Mouse (Mus musculus) gastrocnemius, postnatal 36 days (tissue): ENCODE results near the gene Asic2. TPM values are rescaled to one million over a fixed set of nuclear protein-coding genes. Genes with fewer than 3 reads are reported as not detected.
A peak's percentile ranks its signal among the peaks of the same experiment; 100 is the strongest.

Experiments
- DNase-seq, 2 experiments: peaks; one replicate each; pipeline ENCODE4 v3.0.0; 2022
- intact Hi-C: fragments of 180-260 bp; cut with DNase I; formaldehyde crosslinking; loops from one replicate; pipeline ENCODE4 v1.15.1; 2025
- total RNA-seq, 2 experiments: library from RNA; stranded (reverse); gene quantifications; 2 replicates each; pipeline ENCODE4 v1.2.3; 2021

The Asic2 gene
- total RNA-seq, 2 experiments from 2014 or later = 0.10 TPM; not detected in 1

DNA sequence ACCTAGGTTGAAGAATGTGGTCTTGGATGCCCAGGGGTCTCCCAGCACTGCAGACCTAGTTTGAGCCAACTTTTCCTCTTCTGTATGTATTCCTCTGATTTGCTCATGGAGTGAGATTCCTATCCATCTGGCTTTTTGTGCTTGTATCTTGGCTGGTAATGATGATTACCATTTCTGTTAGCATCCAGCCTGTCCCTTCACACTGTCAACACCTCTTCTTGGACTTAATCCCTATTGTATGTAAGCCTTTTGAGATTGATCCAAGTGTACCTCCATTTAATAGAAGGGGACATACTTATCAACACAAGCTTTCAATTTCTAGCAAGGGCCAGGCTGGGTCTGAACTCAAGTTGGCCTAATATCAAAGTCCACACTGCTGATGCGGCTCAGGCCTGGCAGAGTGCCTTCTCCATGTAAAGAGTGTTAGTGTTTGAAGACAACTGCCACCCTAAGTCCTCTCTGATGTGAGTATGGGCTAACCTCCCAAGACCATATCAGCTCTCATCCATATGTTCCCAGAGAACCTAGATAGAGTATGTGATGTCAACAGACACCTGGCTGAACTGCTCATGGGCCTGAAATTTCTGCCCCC, 479.0 kb downstream of the Asic2 start:
- no peak for DNase-seq
- intact Hi-C loops = no loop called here

- no peak for DNase-seq
- intact Hi-C loops = no loop called here
These were observed 479.6 kb downstream of the Asic2 start for GRCm38 (mm10) chr11:81488681-81489080.

- DNase-seq = no peak
- intact Hi-C loops = no loop called here
These were observed 481.9 kb downstream of the Asic2 start for GRCm38 (mm10) chr11:81486265-81486940.

- DNase-seq = no peak
- intact Hi-C loops = no loop called here
These were observed 487.1 kb downstream of the Asic2 start for GRCm38 (mm10) chr11:81481198-81481597.

GRCm38 (mm10) chr11:81476231-81476630, 492.0 kb downstream of the Asic2 start:
- intact Hi-C loops = no loop called here

DNA sequence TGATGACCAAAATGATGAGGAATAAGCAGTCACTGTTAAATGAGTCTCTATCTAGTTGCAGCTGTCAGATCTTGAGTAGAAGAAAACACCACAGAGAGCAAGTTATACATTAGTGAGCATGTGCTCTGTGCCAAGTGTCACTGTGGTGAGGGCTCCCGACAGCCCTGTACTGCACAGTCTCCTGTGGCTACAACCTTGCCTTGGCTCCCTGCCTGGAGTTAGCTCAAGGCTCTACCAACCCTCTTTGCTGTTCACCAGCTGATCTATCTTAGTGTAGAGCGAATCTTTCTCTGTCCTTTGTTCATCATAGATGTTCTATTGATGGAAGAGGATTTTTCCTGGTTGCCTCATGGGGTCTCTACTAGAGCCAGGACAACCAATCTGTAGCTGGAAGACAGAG, 494.1 kb downstream of the Asic2 start:
- DNase-seq = no peak
- intact Hi-C loops = no loop called here

More at GRCm38 (mm10) chr11:81476231-81476630, 492.0 kb downstream of the Asic2 start:
- DNase-seq = no peak

- no peak for DNase-seq
- intact Hi-C loops = no loop called here
These were observed 506.1 kb downstream of the Asic2 start for GRCm38 (mm10) chr11:81462199-81462598.

GRCm38 (mm10) chr11:81461748-81462147, 506.5 kb downstream of the Asic2 start:
- DNase-seq = no peak
- intact Hi-C loops = no loop called here

GRCm38 (mm10) chr11:81454921-81455320, 513.3 kb downstream of the Asic2 start:
- no peak for DNase-seq
- intact Hi-C loops = no loop called here

- DNase-seq = no peak
- intact Hi-C loops = no loop called here
These were observed 514.1 kb downstream of the Asic2 start for GRCm38 (mm10) chr11:81454111-81454510.

DNA sequence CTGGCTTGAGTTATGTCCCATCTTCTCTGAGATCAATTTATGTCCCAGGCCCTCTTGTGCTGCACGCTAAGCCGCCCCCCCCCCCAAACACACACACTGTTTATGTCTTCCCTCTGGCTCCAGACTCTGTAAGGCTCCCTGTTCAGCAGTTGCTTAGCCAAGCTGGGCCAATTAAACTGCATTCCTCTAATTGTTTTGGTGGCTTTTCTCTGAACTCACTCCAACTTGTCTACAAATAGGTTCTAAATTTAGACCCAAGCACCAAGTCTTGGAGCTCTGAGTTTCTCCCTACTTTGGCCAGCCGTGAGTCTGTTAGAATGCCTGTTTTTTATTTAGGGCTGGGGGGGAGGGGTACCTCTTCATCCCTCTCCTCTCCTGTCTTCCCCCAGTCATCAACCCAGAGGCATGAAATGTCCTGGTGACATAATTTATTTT, 519.0 kb downstream of the Asic2 start:
- intact Hi-C loops = no loop called here
- DNase-seq = no peak

GRCm38 (mm10) chr11:81446347-81446746, 521.9 kb downstream of the Asic2 start:
- no peak for DNase-seq
- intact Hi-C loops = no loop called here

- no peak for DNase-seq
- intact Hi-C loops = no loop called here
These were observed 541.4 kb downstream of the Asic2 start for GRCm38 (mm10) chr11:81426857-81427256.

GRCm38 (mm10) chr11:81419112-81419511, 549.1 kb downstream of the Asic2 start:
- intact Hi-C loops = no loop called here
- no peak for DNase-seq

DNA sequence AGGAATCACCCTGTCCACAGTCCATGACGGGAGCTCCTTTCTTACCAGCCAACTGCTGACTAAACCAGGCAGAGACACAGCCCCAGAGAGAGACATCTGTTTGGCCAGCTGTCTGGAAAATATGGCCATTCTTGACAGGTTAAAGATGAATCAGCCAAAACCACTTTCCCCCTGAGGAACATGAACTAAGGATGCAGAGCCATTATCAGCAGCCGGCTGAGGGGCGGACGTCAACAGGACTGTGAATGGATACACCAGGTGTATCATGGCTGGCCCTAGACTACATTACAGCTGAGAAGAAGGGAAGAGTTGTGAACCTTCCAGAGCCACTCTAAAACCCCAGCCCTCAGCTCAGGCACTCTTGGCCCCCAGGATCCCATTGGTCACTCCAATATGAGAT, 550.2 kb downstream of the Asic2 start:
- intact Hi-C loops = no loop called here
- no peak for DNase-seq

- DNase-seq = no peak
- intact Hi-C loops = no loop called here
These were observed 551.9 kb downstream of the Asic2 start for GRCm38 (mm10) chr11:81416319-81416718.

- intact Hi-C loops = no loop called here
- no peak for DNase-seq
These were observed 553.7 kb downstream of the Asic2 start for GRCm38 (mm10) chr11:81414596-81414995.

GRCm38 (mm10) chr11:81411251-81411650, 557.0 kb downstream of the Asic2 start:
- intact Hi-C loops = no loop called here

DNA sequence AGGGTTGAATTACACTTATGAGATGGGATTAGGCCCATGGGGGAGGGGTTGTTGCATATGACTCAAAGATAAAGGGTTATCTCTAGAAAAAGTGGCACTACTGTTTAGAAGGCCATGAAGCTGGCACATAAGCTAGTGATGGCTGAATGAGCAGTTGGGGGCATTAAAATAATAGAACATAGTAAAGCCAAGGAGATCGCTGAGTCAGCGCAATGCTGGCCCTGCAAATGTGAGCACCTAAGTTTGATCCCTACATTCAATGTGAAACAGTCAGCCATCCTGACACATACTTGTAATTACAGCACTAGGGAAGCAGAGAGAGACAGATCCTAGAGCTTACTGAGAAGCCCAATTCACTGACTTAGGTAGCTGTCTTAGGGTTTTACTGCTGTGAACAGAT, 562.3 kb downstream of the Asic2 start:
- intact Hi-C loops = no loop called here
- DNase-seq = no peak

More at GRCm38 (mm10) chr11:81411251-81411650, 557.0 kb downstream of the Asic2 start:
- DNase-seq = no peak

GRCm38 (mm10) chr11:81402263-81402662, 566.0 kb downstream of the Asic2 start:
- intact Hi-C loops = no loop called here
- peak in 1 of 2 experiments; percentile 7 for DNase-seq

DNA sequence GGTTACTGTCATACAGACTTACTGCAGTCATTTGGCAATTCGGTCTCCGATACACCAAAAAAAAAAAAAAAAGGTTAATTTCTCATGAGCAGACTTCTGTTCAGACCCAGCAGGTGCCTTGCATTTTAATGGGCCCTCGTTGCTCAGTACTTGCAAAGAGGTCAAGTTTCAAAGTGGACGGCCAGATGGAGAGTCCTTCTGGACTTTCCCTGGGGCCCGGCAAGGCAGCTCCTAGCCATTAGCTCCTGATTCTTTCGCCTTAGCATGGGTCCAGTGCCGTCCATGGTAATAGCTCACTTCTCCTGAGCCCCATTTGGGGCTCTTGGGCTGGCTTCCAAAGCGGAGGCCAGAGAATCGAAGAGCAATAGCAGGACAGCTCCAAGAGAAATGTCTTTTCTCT, 575.4 kb downstream of the Asic2 start:
- intact Hi-C loops = no loop called here
- no peak for DNase-seq

GRCm38 (mm10) chr11:81386185-81386584, 582.1 kb downstream of the Asic2 start:
- intact Hi-C loops = no loop called here
- DNase-seq = no peak
